Mouse (Mus musculus) C2C12 (cell line): ENCODE measurements around the gene Rgs3.

ENCODE experiments used
- CEBPB ChIP-seq: IDR thresholded peaks from one replicate; pipeline ENCODE4 v1.6.1; 2011; ENCODE audit warnings: low read depth, mild to moderate bottlenecking, control low read depth, moderate library complexity
- CTCF ChIP-seq: IDR thresholded peaks from one replicate; pipeline ENCODE4 v1.5.1; 2011; ENCODE audit not compliant: control insufficient read depth, insufficient read depth, insufficient read length
- MAX ChIP-seq: IDR thresholded peaks from one replicate; pipeline ENCODE4 v1.6.1; 2011; ENCODE audit warnings: mild to moderate bottlenecking, control low read depth
- MYOD1 ChIP-seq: IDR thresholded peaks from one replicate; pipeline ENCODE4 v1.6.1; 2011; ENCODE audit warnings: low read depth; ENCODE audit not compliant: control insufficient read depth, insufficient read length
- MYOG ChIP-seq: IDR thresholded peaks from one replicate; pipeline ENCODE4 v1.6.1; 2011; ENCODE audit not compliant: control insufficient read depth, insufficient read length; ENCODE audit errors: extremely low read depth

DNA sequence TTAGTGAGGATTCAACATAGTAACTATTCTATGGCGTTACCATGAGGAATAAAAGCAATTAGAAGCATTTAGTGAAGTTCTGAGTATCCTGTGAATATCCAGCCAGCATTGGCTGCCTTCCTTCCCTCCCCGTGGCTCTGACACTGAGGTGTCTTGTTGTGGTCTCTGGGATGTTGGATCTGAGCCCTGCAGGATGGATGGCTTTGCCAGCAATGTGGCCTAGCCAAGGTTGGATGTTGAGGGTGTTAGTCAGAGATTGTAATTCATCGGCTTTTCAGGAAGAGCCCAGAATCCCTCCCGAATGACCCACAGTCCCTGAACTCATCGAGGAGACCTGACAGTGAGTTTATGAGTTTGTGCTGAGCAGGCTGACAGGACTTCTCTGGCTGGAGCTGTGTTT lies 36.4 kb downstream of the Rgs3 start:
- TF ChIP-seq MYOG = no peak
- no peak for TF ChIP-seq CTCF
- no peak for TF ChIP-seq MAX
- no peak for TF ChIP-seq MYOD1
- TF ChIP-seq CEBPB = no peak
